Mouse (Mus musculus): ENCODE measurements around the gene Zscan25. TPM values are rescaled to one million over a fixed set of nuclear protein-coding genes. Genes with fewer than 3 reads are reported as not detected.
"Not testable (repeated sequence)": the region's sequence is repeated elsewhere in the genome, so short reads cannot be mapped to it uniquely, and the experiment has no call there.

Zscan25 gene
- 10 to 100 TPM; 11.5 to 17.7 TPM for total RNA-seq (2021)
- polyA plus RNA-seq (2012; rRNA removed): 13.8 and 16.3 TPM in 2 replicates
- long read RNA-seq, partial matches to known transcripts: 0 of 8 reads
- long read RNA-seq, other reads (novel, unspliced or antisense): 8 of 8 reads

DNA sequence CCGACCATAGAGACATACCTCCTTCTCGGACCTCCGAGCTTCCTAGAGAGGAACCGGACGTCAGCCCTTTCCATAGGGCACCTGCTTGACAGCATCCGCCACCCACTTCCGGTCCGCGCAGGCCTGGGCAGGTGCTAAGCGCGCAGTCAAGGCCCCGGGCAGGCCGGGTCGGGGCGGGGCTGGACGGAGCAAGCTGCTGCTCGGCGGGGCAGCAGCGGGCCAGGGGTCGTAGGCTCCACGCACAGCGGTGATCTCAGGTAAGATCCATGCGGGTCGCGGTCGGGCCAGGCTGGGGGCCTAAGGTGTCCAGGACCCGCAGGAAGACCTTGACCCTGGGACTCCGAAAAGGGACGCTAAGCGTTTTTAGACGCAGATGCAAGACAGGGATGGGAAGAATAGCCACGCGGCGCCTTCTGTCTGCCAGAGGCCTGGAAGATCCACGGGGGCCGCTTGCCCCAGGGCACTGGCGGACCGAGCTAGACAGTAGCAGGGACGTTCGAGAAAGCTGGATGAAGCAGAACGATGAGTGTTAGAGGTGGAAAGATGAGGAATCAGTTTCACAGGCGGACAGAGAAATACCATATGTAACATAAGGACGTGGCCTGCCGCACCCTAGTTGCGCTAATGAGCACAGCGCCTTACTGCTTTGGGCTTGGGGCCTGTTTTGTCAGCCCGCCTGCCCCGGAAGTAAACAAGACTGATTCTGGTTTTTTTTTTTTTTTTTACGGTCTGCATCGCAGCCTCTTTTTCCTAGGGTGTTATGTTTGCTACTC, at the start of gene Zscan25:
Gene Zscan25 (plus strand): TSS at position 130 of the 773 bp plus-strand sequence.
- DNase-seq: peak; percentile 95

DNA sequence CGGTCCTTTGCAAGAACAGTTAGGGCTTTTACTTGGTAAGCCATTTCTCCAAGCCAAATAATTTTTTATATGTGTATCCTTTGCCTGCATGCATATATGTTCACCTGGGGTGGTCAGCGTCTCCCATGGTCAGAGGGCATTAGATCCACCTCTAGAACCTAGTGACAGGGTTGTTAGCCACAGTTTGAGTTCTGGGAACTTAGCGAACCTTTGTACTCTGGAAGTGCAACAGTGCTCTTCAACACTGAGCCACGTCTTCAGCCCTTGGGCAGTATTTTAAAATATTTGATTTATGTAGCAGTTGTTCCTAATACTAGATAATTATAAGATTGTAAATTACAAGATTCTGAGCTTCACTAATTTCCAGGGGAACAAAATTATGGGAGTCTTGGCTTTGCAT, 49.7 kb upstream of the Zscan25 start:
- DNase-seq: no peak

GRCm38 (mm10) chr5:145231367-145231871, 48.9 kb upstream of the Zscan25 start, which contains the start of gene Zfp655:
Gene Zfp655, plus strand, starts transcription at chr5:145231715.
- DNase-seq: peak; percentile 98

GRCm38 (mm10) chr5:145231893-145232411, 48.3 kb upstream of the Zscan25 start:
- peak; percentile 82 for DNase-seq

- DNase-seq: peak; percentile 16
These were observed 45.7 kb upstream of the Zscan25 start for GRCm38 (mm10) chr5:145234636-145235035.

DNA sequence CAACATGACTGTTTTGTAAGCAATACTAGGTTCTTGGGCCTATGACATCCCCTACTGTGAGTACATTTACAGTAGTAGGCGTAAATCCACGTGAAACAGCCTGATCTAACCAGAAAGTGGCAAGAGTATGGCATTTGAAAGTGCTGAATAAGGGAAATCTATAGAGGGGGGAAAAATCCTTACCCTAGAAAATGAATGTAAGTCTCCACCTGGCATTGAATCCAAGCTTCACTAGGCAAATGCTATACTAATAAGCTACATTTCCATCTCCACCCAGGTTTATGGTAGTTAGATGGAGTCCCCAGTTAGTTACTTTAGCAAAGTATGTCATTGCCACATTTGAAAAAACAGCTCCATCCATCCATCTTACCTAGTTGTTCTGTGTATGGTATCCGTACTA, 30.8 kb upstream of the Zscan25 start:
- no peak for DNase-seq

GRCm38 (mm10) chr5:145273568-145273967, 6.7 kb upstream of the Zscan25 start:
- DNase-seq: not testable (repeated sequence)

- DNase-seq: no peak
These were observed 352 bp upstream of the Zscan25 start for GRCm38 (mm10) chr5:145279948-145280347.

- DNase-seq: no peak
These were observed 8.1 kb downstream of the Zscan25 start for GRCm38 (mm10) chr5:145288382-145288781.

- no peak for DNase-seq
These were observed 10.4 kb downstream of the Zscan25 start for GRCm38 (mm10) chr5:145290697-145291096.

DNA sequence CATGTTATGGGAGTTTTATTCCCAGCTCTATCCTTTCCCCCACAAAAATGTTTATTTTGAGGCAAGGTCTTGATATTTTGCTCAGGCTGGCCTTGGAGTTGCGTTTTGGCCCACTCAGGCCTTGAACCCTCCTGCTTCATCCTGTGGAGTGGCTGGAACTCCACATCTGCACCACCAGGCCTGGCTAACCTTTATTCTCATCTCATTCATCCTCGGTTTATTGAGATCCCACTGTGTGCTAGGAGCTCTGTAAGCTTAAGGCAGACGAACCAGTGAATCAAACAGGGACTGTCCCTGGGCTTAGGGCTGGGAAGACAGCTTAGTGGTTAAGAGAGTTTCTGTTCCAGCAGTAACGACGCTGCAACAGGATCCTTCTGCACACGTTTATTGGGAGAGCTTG, 12.1 kb downstream of the Zscan25 start:
- no peak for DNase-seq

DNA sequence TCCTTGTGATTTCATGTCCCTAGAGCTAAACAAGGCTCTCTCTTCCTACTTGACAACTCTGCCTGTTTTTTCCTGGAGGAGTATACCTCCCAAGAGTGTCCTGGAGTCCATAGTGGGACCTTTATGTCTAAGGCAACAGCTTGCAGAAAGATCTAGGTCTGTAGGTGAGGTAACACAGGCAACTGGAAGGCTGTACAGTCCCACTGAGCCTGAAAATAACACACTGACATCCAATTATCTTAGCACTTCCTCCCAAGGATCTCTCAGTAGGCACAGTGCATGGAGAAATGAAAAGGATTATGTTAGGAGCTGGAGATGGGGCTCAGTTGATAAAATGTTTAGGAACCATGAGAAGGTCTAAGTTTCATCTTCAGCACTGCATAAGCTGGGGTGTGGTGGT, 20.2 kb downstream of the Zscan25 start:
- no peak for DNase-seq

DNA sequence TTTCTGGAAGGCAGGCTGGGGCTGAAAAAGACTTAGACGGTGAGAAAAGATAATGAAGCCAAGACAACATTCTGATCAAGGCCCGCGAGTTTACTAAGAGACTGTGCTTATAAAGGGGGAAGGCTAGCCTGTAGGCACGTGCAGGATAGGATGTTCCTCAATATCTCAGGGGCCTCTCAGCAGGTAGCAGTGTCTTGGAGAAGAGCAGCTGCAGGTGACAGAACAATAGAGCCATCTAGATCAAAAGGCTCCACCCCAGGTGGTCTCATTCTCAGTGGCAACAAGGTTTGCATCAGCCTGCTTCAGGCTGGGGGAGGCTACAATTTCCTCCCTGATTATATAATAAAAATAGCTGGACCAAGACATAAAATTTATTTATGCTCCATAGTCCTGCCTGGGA, 21.5 kb downstream of the Zscan25 start:
- DNase-seq: not testable (repeated sequence)

DNA sequence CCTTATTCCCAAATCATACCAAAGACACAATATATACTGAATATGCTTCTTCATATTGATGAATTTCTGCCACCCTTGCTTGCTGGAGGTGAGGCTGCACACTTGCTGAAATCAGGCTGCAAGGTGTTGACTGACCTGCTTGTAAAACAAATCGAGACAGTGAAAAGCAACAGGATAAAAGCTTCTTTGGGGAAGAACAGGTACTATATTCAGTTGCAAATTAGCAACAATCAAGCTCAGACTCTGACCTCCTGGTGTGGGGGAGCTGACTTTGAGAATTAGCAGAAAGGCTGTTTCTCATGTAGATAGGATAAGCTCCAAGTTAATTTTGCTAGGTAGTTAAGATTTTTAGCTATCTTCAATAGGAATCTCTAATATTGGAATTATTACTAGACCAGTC, 22.1 kb downstream of the Zscan25 start:
- DNase-seq: no peak

- not testable (repeated sequence) for DNase-seq
These were observed 26.7 kb downstream of the Zscan25 start for GRCm38 (mm10) chr5:145306953-145307352.

- not testable (repeated sequence) for DNase-seq
These were observed 27.5 kb downstream of the Zscan25 start for GRCm38 (mm10) chr5:145307811-145308210.

DNA sequence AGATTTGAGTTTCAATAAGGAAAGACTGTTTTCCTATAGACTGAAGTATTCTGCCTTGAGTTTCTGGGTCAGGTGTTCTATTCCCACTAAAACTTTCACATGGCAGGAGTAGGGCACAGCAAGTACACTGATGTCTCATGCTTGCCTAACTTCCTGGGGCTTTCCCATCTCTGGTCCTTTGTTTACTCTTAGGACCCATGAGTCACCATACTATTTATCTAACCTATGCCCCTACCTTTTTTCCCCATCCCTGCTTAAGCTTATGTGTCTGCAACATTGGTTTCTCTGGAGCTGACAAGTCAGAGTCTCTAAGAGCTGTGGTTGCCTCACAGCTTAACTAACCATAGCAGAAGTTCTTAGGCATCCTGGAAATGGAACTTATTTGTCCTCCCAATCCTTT, 33.5 kb downstream of the Zscan25 start:
- no peak for DNase-seq

- DNase-seq: no peak
These were observed 36.8 kb downstream of the Zscan25 start for GRCm38 (mm10) chr5:145317141-145317540.

- not testable (repeated sequence) for DNase-seq
These were observed 58.5 kb downstream of the Zscan25 start for GRCm38 (mm10) chr5:145338756-145339155.

Data from adrenal gland, adult 2 months (tissue).